Mouse (Mus musculus): ENCODE data around the gene Fyn.

Gene Fyn

DNA sequence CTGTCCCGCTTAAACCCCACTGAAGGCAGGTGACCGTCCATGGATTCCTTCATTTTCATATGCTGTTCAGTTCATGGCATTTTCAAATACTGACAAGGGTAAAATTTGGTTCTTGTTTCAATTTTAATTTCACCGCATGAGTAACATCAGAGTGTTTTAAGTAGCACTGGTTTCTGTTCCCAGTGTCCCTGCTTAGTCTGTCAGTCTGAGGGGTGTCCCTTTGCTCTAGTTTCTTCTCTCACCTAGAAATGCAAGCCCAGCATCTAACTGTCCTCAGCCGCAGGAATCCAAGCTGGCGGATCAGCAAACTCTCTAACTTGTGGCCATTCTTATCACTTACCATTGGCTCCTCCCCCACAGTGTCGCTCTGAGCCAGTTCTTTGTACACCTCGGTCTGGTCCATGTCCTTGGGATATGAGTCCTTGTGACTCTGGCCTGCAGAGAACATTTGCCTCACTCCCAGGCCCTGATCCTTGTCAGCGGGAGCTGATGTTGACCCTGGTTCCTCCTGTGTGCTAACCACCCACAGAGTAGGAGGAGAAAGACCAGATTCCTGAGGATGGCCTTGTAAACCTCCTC lies 9.5 kb downstream of the Fyn start:
- DNase-seq (ENCODE audit: low spot score in 2 of 2), result no peak

DNA sequence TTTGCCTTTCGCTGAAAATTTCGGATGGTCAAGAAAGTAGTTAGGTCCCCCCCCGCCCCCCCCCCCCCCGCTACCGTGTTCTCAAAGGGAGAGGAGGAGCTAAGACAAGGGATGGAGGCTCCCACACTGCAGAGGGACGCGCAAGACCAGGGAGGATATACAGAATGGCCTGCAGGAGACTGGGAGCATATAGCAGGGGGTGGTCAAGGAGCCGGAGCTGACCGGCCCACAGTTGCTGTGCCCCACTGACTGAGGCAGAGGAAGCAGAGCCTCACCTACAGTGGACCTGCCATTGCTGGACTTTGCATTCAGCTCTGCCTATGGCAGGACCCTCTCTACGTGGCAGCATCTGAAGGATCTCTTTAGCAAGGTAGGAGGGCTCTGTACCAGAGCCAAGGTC lies 10.6 kb downstream of the Fyn start:
- no peak for DNase-seq (ENCODE audit: low spot score in 2 of 2)

DNA sequence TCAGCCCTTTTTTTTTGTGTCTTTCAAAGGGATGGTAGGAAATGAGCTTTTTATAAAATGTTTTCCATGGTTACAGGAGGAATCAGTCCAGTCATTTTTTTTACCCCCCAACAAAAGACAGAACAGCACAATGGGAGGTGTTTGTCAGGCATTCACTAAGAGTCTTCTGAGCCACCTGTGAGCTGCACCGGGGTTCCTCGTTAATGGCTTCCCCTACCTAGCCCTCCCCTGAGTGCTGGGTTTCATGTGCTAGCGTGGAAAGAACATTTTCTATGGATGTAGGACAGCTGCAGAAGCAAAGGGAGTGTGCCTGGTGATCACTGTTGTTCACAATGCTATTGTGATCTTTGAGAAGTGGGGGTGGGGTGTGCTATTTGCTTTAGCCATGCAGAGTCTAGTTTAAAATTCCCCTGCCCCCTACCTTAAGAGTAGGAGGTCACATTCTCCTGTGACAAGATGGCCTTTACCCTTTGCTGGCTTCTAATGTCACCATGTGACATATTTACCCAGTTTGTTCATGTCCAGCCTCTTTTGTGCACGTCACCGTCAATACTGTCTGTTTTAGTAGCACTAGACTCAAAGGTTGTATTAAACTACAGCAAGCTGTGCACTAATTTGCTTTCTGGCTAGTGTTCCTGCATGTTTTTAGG lies 11.2 kb downstream of the Fyn start:
- DNase-seq (ENCODE audit: low spot score in 2 of 2), result no peak

DNA sequence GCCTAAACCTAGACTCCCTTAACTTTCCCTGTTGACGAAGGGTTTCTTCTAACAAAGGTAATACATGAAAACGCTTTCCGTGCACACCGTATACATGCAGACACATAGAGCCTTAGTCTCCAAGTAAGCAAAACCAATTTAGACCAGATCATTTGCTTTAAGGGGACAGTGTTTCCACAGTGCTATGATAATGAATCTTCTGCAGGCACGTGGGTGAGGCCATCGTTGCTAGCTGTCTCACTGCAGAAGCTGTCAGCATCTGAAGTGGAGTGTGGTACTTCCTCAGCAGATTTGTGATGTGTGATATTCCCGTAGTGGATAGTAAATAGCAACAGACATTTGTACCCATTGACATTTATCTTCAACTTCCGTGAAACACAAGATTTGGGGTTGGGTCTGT lies 16.6 kb downstream of the Fyn start:
- no peak for DNase-seq (ENCODE audit: low spot score in 2 of 2)

DNA sequence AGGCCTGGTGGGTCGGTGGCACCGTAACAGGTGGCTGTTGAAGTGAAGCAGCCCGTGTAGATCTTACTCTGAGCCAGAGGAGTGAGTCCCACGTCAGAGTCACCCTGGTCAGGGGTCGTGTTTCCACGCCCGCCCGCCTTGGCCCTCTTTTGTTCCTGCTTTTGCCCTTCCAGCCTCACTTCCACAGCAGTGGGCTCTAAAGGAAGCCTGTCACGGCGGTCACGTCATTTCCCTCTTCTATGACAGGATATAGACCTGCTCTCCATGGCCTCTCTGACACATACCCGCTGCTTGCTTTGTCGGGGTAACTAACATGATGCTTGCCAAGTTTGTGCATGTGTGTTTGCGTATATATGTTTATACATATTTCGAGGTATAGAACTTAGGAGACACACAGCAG lies 17.5 kb downstream of the Fyn start:
- no peak for DNase-seq (ENCODE audit: low spot score in 2 of 2)

DNA sequence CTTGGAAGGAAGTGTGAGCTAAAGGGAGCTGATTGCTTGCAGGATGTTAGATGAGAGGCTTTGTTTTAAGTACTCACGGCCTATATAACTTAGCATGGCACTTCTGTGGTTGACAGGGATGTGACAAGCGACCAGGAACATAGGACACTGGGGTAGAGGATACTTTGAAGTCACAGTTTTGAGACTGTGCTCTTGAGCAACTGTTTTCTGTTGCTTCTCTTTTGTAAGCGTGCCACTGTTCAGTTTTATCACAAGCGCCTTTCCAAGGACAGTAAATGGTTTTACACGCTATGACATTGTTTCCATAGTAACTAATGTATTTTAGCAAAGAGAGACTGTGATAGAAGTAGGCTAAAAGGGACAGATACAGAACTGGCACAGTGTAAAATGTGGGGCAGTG lies 18.4 kb downstream of the Fyn start:
- DNase-seq (ENCODE audit: low spot score in 2 of 2), result no peak

DNA sequence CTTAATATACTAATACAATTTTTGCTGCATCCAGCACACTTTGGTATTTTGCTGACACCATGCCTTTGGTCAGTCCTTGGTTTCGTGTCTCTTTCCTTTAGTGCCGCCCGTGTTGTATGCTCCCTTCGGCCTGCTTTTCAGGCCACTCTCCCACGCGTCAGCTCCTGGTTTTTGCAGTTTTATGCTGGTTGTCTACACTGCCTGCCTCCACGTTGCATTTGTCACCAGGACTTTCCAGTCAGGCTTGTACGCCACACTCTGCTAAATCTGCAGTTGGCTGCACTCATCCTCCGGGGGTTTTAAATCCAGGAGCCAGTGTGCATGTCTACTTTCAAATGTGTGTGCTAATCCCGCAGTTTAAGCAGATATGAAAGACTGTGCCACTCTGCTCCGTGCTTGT lies 18.9 kb downstream of the Fyn start:
- DNase-seq (ENCODE audit: low spot score in 2 of 2), result peak in 1 of 2 experiments; percentile 51

DNA sequence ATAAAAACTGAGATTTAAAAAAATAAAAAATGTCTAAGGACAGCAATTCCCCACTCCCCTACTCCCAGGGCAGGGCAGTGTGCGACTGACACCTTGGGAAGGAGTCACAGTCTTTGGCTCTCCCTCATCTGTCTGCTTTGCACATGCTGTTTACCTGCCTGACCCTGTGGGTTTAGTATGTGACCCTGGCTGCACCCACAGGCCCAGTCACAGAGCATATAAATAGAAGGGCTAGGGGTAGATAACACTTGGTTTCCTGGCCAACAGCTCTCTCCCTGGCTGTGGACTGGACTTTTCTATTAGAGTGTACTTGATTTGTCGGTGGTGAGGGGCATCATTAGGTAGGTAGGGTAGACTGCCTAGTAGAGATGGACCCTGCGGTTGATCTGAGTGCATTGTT lies 19.5 kb downstream of the Fyn start:
- no peak for DNase-seq (ENCODE audit: low spot score in 2 of 2)

DNA sequence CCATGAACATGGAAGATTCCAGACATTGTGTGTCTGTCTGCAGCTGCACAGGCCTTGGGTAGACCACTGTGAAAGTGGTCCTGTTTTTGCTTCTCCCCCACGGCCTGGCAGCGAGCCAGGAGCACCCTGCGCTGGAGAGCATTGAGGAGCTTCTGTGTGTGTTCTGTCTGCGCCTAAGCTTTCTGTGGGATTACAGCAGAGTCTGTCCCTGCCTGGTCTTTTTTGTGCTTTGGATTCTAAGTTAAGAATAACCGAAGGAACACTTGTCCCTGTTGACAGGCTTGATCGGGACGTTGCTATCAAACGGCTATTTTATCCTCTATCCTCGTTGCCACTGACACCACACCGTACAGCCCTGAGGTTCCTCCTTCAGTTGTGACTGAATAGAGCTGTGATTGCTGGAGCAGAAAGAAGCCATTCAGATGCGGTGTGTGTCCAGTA lies 20.8 kb downstream of the Fyn start:
- no peak for DNase-seq (ENCODE audit: low spot score in 2 of 2)

DNA sequence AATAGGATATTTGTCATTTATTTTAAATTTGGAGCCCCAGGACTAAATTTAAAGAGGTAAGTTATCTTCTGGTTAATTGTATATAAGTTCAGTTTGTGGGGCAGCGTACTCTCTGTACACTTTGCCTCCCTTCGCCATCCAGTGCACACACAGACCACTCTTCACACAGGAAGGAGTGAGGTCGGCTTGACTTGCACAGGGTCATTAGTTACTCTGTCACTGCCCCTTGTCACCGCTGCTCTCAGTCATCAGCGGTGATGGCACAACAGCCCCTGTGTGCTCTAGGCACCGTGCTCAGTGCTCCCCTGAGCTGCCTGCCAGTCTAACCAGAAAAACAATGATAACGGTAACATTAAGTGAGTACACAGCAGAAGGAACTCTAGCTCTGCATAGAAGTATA lies 21.9 kb downstream of the Fyn start:
- no peak for DNase-seq (ENCODE audit: low spot score in 2 of 2)

DNA sequence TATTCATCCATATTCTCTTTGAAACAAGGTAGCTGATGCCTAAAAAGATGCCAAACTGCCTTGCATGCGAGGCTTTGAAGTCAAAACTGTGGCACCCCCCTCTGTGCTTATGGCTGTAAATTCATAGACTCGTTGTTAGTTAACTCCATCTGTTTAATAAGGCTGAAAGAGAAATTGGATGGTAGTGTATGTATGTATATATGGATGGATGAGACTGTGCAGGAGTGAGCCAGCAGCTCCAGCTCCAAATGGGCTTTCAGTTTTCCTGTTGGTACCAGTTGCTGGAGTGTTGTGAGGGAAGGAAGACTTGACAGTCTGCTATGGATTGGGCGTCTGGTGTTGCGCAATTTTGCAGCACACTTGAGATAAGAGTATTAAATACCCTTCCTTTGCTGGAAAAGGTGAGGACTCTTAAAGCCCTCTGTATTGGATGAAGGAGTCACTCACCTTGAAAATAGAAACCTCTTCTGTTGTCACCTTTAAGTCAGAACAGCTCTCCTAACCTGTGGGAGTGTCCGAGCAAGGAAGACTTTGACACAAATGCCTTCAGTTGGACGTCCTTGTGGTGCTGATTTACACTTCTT lies 24.3 kb downstream of the Fyn start:
- DNase-seq (ENCODE audit: low spot score in 2 of 2), result no peak

DNA sequence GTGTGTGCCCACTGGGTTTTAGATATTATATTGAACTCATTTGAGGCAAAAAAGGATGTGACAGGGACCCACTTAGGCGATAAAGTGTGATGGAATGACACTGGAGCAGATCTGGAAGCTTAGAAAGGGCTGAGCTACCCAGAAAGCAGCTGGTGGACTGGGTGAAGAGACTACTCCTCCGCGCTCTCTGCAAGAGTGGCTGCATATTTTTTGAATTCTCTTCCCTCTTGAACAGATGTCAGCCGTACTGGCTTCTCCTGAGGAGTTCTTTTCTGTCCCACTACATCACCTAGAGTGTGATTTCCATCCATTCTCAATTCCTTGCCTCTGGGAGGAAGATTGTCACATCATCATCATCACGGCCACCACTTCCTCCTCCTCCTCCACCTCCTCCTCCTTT lies 26.9 kb downstream of the Fyn start:
- DNase-seq (ENCODE audit: low spot score in 2 of 2), result peak in 1 of 2 experiments; percentile 60

DNA sequence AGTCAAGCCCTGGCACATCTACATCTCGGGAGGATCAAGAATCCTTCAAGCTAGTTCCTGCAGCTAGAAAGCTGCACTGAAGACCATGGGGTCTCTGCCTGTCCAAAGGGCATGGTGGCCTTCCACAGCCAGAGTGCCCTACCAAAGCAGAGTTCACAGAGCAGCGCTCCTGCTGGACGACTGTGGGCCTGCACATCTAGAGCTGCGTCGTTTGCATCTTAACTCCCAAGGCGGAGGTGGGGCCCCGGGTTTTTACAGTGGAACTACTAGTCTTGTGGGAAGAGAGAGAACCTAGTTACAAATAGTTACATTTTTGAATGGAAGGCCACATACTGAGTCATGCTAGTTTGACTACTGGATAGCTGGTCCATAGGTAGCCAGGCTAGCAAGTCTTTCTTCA lies 30.3 kb downstream of the Fyn start:
- DNase-seq (ENCODE audit: low spot score in 2 of 2), result no peak

DNA sequence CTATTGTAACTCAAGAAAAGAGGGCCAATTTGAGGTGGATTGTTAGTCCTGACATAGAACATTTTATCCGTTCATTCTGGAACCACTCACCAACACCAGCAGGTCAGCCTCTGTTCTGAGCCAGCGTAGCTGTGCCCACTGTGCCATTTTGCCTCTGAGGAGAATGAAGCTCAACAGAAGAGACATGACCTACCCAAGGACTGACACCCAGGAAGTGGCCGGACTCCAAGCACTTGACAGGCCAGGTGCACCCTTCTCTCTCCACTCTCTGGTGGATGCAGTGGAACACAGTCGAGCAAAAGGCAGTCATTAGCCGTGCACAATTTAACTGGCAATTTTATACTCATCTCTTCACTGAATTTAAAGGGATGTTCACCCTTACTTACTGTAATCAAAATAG lies 31.5 kb downstream of the Fyn start:
- no peak for DNase-seq (ENCODE audit: low spot score in 2 of 2)

DNA sequence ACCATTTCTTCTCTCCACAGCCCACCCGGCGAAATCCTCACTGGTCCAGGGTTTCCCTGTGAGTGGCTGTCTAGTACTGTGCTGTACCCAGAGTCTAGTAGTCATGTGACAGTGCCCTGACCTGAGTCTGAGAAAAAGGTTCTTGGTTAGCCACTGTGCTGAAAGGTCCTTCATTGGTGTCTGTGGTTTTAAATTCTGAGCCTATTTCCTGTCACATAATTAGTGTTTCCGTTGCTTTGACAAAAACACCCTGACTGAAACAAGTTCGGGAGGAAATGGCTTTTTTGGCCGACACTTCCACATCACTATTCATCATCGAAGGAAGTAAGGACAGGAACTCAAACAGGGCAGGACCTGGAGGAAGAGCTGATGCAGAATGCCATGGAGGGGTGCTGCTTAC lies 33.8 kb downstream of the Fyn start:
- DNase-seq (ENCODE audit: low spot score in 2 of 2), result no peak

DNA sequence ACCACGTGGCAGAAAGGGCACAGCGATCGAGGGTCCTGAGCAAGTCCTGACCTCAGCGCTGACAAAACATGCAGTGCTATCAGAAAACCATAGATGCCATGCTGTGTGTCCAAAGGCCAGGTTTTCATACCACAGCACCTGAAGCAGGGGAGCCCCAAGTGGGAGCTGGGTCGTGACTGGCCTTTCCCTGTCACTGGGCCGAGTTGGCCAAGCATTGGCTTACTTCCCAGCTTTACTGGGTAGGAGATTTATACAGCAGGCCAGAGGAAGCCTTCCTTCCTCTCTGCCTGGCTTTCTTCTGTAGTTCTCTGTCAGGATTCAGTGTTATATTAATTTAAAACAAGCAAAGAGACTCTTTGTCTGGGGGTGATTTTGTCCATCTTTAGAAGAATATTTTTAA lies 35.1 kb downstream of the Fyn start:
- DNase-seq (ENCODE audit: low spot score in 2 of 2), result no peak

DNA sequence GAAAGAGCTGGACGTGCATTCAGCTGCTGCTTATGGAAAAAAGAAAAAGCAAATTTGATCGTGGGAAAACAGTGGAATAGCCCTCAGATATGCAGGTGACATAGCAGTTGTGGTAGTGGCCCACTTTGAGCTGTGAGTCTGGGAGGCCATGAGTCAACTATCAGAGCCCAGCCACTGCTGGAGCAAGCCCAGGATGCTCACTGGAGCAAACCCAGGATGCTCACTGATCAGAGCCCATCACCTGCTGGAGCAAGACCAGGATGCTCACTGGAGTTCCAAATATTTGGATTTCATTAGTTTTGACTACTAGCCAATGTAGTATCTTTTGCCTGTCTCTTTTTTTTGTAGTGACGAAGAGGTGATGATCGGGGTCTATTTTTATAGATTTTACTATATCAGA lies 35.5 kb downstream of the Fyn start:
- DNase-seq (ENCODE audit: low spot score in 2 of 2), result no peak

DNA sequence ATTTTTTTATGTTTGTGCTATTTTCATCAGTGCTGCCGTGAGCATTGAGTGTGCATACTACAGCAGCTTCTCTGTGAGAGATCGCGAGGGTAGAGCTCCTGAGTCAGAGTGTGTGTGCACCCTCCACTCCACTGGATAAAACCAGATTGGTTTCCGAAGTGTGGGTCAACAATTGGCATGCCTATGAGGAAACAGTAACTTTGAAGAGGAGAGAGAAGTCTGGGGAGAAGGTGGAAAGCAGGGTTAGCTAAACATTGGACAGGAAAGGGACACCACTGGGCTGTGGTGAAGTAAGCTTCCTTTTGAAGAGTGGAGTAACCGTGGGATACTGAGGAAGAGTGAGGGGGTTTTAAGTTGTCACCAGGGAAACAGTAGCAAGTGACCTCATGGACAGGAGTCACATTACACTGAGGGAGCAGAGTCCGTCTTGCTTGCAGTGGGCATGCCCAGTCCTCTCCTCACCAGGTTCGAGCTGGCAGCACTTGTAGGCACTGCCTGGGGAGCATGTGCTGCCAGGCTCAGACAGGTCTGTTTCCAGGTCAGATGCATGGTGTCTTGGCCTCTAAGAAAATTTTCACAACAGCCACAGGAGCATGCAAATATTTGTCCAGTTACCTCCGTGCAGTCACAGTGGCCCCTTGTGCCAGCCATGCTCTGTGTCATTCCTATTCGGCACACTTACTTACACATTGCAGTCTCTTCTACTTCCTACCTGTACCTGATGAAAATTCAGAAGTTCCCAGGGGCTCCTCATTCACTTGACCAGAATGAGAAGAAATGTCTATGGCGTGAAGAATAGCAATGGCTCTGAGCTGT lies 37.5 kb downstream of the Fyn start:
- no peak for DNase-seq (ENCODE audit: low spot score in 2 of 2)

DNA sequence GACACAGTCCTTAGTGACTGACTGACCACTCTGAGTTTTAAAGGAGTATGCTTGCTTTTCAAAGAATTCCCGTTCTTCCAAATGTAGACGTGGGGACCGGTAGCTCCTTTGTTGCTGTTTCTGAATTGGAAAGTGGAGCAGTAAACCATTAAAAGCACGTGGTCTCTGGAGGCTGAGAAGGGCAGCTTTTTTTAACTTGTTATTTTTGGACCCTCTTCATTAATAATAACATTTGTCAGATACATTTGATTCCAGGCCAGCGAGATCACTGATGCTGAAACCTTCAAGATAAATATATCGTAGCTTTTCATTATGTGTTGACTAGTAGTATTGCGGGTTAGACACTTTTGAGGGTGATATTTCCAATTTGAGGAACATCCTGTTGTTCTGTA lies 38.1 kb downstream of the Fyn start:
- DNase-seq (ENCODE audit: low spot score in 2 of 2), result no peak

DNA sequence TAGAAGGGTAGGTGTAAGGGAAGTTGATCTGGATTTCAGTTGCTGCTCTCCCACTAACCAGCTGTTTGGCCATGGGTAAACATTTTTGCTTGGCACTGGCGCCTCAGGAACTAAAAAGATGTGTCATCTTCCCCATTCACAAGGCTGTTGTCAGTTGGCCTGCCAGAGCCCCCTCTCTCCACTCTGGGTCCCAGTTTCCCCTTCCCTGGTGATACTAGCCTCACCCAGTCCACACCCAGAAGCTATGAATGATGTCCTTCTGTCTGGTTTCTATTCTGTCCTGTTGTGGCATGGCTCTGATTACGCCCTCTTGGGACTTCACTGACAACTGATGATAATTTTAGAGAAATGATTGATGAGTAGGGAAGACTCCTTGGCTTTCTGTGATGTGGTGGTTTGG lies 38.9 kb downstream of the Fyn start:
- no peak for DNase-seq (ENCODE audit: low spot score in 2 of 2)

DNA sequence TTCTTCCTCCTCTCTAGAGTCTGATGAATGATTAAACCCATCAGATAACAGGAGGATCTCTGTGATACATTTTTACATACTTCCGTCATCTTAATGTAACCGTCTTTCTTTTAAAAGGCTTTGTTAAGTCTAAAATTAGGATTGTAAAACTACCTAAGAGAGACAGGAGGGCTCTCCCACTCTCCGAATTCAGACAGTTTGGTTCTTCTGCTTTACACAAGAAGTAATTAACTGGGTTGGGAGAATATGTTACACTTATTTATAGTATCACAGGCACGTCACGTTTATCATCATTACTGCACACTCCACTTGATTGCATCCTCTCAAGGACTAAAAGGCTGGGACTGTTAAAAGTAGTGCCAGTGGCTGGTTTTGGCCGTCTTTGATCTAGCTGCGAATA lies 40.9 kb downstream of the Fyn start:
- no peak for DNase-seq (ENCODE audit: low spot score in 2 of 2)

DNA sequence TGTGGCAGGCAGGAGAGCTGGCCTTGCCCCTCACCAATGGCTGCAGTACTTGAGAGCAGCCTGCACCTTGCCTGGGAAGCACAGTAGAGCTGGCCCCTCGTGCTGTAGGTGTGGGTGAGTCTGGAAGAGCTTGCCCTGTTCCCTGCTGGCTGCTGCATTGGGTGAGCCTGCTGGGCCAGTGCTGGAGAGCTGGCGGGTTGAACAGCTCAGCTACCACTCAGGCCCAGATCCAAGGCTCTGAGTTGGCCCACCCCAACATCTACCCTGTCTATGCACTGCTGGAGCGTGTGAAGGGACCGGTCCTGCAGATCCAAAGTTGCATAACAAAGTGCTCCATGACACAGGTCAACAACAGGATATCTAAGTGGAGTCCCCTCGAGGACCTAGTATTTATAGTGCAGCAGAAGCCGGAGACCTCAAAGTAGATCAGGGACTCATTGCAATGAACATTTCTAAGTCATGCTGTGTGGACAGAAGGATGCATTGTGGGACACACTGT lies 41.5 kb downstream of the Fyn start:
- no peak for DNase-seq (ENCODE audit: low spot score in 2 of 2)
